Mouse (Mus musculus) brain, embryonic 18.5 days (tissue): Measurements from ENCODE around the gene Id2.

Experiments used
- DNase-seq: peaks from one replicate; pipeline ENCODE4 v3.0.0-alpha.2; 2012; ENCODE audit warnings: low read depth, low spot score

Id2 gene

GRCm38 (mm10) chr12:25108865-25109264 lies 11.9 kb upstream of the Id2 start:
- no peak for DNase-seq

GRCm38 (mm10) chr12:25104541-25104940 lies 7.6 kb upstream of the Id2 start:
- DNase-seq = no peak

- no peak for DNase-seq
These were observed 7.0 kb upstream of the Id2 start for GRCm38 (mm10) chr12:25103911-25104310.

- DNase-seq = no peak
These were observed 4.4 kb upstream of the Id2 start for GRCm38 (mm10) chr12:25101389-25101788.

GRCm38 (mm10) chr12:25100411-25101217 lies 3.7 kb upstream of the Id2 start:
- DNase-seq = no peak

- no peak for DNase-seq
These were observed 2.8 kb upstream of the Id2 start for GRCm38 (mm10) chr12:25099563-25100408.

GRCm38 (mm10) chr12:25099313-25099562 lies 2.3 kb upstream of the Id2 start:
- DNase-seq = no peak

- DNase-seq = no peak
These were observed 1.8 kb upstream of the Id2 start for GRCm38 (mm10) chr12:25098561-25099312.

GRCm38 (mm10) chr12:25098161-25098550 lies 1.2 kb upstream of the Id2 start:
- no peak for DNase-seq

- no peak for DNase-seq
These were observed 545 bp upstream of the Id2 start for GRCm38 (mm10) chr12:25097210-25098160.

- no peak for DNase-seq
These were observed 294 bp downstream of the Id2 start for GRCm38 (mm10) chr12:25096640-25097051.

- DNase-seq = peak; percentile 96
These were observed 833 bp downstream of the Id2 start for GRCm38 (mm10) chr12:25095974-25096639.

GRCm38 (mm10) chr12:25095538-25095937 lies 1.4 kb downstream of the Id2 start:
- no peak for DNase-seq

GRCm38 (mm10) chr12:25094621-25095521 lies 2.1 kb downstream of the Id2 start:
- no peak for DNase-seq

- DNase-seq = no peak
These were observed 3.6 kb downstream of the Id2 start for GRCm38 (mm10) chr12:25093241-25093774.

GRCm38 (mm10) chr12:25092751-25093211 lies 4.2 kb downstream of the Id2 start:
- DNase-seq = no peak

GRCm38 (mm10) chr12:25092027-25092704 lies 4.8 kb downstream of the Id2 start:
- DNase-seq = no peak

GRCm38 (mm10) chr12:25089433-25089832 lies 7.5 kb downstream of the Id2 start:
- no peak for DNase-seq

GRCm38 (mm10) chr12:25086966-25087365 lies 10.0 kb downstream of the Id2 start:
- DNase-seq = no peak
